Mouse (Mus musculus) ovary, postnatal 14 days (tissue): ENCODE data around the gene Mterf1a.
A peak's percentile ranks its signal among the peaks of the same experiment; 100 is the strongest.
"Not testable (repeated sequence)": the region's sequence is repeated elsewhere in the genome, so short reads cannot be mapped to it uniquely, and the experiment has no call there.

Source experiments
- DNase-seq: peaks from one replicate; pipeline ENCODE4 v3.0.0; 2022; ENCODE audit warnings: low spot score

Mterf1a gene

GRCm38 (mm10) chr5:3893459-3894293, at the start of gene Mterf1a:
TSS of gene Mterf1a (minus strand) at chr5:3893933.
- peak; percentile 22 for DNase-seq

DNA sequence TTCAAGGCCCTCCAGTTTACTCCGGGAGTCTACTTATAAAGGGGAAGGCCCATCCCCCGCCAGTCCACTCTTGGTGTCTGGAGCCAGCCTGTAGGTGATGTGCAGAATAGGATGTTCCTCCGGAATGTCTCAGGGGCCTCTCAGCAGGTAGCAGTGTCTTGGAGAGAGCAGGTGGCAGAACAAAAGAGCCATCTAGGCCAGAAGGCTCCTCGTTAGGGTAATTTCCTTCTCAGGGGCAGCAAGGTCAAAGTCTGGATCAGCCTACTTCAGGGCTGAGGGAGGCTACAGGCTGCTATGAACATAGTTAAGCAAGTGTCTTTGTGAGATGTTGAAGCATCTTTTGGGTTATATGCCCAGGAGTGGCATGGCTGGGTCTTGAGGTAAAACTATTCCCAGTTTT, 49.4 kb upstream of the Mterf1a start:
- not testable (repeated sequence) for DNase-seq

DNA sequence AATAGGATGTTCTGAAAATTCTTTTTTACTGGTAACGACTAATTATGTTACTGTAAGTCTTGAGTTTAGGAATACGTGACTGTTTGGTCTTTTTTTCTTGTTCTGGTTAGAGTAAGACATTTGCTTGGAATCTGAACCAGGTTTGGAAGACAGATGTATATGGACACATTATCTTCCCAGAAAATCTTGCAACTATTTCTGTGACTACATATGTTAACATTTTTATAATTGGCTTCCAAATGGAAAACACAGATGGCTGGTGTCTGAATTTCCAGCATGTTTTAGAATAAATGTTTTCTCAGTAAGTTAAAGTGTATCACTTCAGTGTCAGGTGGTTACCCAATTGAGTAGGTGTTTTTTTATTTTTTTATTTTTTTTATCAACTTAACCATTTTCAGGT, 47.5 kb upstream of the Mterf1a start:
- no peak for DNase-seq

DNA sequence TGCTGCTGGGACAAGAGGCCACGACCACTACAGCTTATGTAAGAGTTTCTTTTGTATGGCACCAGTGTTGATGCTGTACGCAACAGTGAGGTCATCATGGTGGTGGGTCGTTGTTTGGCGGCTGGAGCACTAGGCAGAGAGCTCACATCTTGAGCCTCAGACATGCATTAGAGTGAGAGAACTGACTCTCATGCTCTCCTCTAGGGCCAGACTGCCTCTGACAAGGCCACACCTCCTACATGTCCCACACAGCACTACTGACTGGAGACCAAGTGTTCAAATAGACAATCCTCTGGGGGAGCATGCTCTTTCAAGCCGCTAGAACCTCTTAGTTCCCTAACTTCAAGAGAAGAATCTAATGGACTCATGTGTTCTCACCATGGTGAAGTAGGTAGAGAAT, 45.6 kb upstream of the Mterf1a start:
- no peak for DNase-seq

- DNase-seq = no peak
Measured at GRCm38 (mm10) chr5:3938905-3939304, 45.2 kb upstream of the Mterf1a start.

- no peak for DNase-seq
Measured at GRCm38 (mm10) chr5:3935778-3936554, 42.2 kb upstream of the Mterf1a start.

DNA sequence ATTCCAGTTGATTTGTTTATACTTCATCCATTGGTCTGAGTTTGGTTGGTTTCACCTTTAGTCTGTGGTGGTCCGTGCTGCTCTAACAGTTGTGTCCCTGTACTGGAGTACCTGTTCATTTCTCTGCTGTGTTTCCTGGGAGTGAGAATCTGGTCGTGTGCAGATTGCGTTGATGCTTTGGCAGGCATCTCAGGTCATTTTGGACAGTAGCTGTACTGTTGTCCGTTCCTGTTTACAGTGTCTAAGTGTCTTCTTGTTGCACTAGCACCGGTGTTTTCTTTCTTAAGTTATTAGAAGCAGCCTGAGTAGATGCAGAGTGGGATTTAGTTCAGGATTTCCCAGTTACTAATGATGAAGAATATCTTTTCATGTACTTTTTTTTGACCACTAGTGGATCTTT, 41.5 kb upstream of the Mterf1a start:
- DNase-seq = no peak

GRCm38 (mm10) chr5:3933551-3933950, 39.8 kb upstream of the Mterf1a start:
- DNase-seq = no peak

DNA sequence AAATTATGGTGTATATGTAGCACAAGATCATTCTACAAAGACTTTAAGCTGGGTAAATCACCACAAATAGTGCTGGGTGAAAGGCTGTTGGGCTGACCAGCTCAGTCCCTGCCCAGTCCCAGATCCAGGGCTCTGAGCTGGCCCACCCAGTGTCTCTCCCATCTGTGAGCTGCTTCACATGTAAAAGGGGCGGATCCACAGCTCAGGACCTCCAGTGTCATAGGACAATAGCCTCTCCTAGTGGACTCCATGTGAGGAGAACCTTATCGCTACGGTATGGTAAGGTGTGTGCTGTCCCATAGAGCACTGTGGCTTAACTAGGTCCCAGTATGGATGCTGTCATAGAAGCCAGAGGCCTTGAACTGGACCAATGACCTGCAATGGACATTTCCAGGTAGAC, 37.9 kb upstream of the Mterf1a start:
- no peak for DNase-seq

- DNase-seq = no peak
Measured at GRCm38 (mm10) chr5:3930760-3931159, 37.0 kb upstream of the Mterf1a start.

GRCm38 (mm10) chr5:3928690-3929046, 34.9 kb upstream of the Mterf1a start:
- peak; percentile 16 for DNase-seq

GRCm38 (mm10) chr5:3927801-3928689, 34.3 kb upstream of the Mterf1a start, which contains the start of gene Akap9:
TSS of gene Akap9 (plus strand) at chr5:3928054.
- peak; percentile 49 for DNase-seq

- DNase-seq = no peak
Measured at GRCm38 (mm10) chr5:3926666-3927065, 32.9 kb upstream of the Mterf1a start.

DNA sequence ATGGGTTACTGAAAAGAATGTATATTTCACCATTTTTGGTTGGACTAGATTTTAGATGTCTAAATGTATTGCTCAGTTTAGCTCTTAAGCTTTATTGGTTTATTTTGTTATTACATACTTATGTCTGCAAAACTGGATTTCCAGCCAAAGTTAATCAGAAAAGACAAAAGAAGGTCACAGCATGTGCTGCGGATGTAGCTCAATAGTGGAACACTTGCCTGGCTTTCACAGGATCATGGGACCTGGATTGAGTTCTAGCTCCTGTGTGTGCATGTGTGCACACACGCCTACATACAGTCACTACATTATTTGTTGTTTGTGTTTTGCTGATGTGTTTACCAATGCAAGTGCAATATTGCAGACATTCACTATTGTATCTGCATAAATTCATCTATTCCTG, 28.6 kb upstream of the Mterf1a start:
- no peak for DNase-seq

DNA sequence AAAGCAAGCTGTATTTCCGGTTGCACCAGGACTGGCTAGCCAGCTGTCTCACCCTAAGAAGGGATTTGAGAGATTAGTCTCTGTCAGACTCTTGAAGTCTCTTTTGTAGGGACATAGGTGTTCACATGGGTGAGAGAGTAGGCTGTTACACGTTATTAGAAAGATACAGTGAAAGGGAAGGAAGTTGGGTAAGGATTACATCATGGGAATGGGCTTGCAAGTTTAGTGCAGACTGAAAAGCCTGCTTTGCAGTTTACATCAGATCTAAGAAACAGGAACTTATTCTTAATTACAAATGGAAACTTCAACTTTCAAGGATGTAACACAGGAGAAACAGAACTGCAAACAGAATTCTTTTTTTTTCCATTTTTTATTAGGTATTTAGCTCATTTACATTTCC, 11.7 kb upstream of the Mterf1a start:
- no peak for DNase-seq

DNA sequence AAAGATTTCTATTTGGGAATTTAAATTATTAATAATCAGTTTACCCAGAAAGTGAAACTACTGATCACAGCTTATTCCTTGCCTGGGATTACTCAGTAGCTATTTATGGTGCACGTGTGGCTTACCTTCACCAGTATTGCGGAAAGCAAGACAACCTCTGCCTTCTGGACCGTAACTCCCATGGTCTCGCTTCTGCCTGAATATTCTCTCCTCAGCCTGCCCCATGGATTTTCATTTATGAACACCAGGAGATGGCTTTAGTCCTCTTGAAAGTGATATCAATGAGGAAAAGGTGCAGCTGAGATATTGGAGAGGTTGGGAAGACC, 524 bp upstream of the Mterf1a start:
- not testable (repeated sequence) for DNase-seq

DNA sequence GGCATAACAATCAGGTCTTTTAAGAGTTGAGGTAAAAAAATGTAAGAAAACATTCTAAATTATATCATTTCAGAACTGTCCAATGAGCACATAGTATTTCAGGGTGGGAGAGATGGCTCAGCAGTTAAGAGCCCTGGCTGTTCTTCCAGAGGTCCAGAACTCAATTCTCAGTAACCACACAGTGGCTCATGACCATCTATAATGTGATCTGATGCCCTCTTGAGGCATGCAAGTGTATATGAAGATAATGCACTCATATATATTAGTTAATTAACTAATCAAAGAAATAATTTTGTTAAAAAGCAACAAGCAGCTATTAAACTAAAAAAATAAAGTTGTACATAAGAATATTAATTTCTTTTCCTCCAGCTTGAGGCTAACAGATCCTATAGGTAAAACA, 4.5 kb downstream of the Mterf1a start:
- DNase-seq = no peak

GRCm38 (mm10) chr5:3886862-3887261, 6.9 kb downstream of the Mterf1a start:
- DNase-seq = not testable (repeated sequence)

GRCm38 (mm10) chr5:3873485-3873884, 20.2 kb downstream of the Mterf1a start:
- no peak for DNase-seq

DNA sequence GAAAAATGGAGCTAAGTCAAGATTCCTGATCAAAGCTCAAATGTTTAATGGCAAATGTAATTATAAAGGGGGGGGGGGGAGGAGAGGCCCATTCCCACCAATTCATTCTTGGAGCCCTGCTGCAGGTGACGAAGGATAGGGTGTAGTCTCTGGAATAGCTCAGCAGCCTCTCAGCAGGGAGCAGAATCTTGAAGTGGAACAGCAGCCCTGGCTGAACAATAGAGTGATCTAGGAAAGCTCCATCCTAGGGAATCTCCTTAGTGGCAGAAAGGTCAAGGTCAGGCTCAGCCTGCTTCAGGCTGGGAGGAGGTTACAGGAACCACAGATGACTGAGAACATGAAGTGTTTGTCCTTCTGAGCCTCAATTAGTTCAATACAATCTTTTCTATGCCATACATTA, 21.4 kb downstream of the Mterf1a start:
- no peak for DNase-seq

DNA sequence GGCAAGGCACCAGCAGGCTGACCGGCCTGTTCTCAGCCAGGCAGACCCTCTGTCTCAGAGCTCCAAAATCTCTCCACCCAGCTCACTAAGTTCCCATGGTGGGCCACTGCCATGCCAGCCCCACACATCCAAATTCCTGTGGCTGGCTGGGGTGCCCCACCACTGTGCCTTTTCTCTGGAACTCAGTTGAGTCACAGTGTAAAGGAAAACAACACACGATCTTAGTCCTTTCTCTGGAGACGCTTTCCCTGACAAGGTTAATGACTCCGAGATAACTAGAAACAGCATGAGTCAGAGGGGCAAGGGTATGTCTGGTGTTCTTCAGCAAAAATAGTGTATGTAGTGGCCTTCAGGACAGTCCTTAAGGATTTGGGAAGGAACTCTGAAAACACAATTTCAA, 23.6 kb downstream of the Mterf1a start:
- no peak for DNase-seq

DNA sequence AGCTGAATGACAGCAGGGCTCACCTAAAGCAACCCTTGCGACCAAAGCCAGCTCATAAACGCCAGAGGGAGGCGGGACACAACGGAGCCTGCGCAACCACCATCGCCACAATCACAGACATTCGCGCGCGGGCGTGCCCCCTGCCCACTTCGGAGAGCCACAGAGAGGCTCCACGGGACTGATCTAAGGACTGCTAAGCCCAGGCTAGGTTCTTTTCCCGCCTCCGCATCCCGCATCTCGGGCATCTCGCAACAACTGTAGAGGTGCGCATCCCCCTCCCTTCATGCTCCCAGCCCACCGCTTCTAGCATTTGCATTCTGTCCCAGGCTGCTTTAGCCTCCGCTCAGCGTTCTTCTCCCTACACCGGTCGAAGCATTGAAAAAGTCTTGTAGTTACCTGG, 48.7 kb downstream of the Mterf1a start, which contains the start of gene Lrrd1:
TSS of gene Lrrd1 (plus strand) at position 148 of the 400 bp plus-strand sequence.
- DNase-seq = peak; percentile 3
